Mouse (Mus musculus): ENCODE results near the gene Wdr63. TPM values are rescaled to one million over a fixed set of nuclear protein-coding genes. Genes with fewer than 3 reads are reported as not detected.

Gene Wdr63
- total RNA-seq, 2 experiments from 2014 or later: 0.14 to 0.36 TPM

GRCm38 (mm10) chr3:146053082-146053814 lies 54.7 kb downstream of the Wdr63 start:
- peak; percentile 31 for DNase-seq

DNA sequence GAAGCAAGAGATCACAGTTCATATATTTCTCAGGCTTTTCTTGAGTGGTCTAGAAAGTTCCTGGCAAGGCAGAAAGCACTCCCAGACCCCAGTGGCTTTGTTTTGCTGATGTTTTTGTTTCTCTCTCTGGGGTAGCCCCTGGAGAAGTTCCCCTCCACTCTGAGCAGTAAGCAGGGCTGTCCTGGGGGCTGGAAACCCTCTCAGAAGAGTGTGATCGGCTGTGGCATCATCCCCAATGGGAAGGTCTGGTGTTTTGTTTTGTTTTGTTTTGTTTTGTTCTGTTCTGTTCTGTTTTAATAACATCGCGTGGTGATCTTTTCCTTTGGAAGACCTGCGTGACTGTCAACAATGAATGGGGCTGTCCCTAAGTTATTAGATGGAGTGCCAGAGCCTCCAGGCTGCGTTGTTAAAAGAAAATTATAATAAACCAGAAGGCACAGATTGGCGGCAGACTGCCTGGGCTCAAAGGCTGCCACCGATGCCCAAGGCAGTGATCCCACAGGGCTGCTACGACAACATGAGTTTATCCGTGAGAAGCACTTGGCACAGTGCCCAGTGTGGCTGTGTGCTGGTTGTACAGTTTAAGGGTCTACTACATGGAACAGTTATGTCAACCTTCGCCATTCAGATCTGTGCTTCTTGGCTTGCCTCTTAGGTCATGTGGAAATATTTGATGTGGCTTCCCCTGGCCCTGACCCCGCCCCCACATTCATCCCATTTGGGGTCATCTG lies 56.5 kb downstream of the Wdr63 start:
- DNase-seq: peak; percentile 82

DNA sequence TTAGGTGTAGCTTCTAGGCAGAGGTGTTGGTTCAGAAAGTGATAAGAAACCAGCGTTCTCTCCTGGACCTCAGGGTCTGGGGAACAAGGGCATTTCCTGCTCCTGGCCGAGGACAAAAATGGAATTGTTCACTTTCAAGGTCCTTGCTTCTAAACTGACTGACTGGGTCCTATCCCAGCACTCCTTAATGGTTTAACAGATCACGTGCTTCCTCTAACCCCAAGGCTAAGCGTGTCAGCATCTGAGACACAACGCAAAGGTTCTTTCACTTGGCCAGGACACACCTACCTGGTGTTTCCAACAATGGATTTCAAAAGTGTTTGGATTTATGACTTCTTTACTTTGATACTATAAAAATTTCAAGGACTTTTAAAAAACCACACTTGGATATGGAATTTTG lies 58.0 kb downstream of the Wdr63 start:
- no peak for DNase-seq

GRCm38 (mm10) chr3:146047704-146048207 lies 60.2 kb downstream of the Wdr63 start:
- DNase-seq: peak; percentile 67

GRCm38 (mm10) chr3:146046076-146046475 lies 61.9 kb downstream of the Wdr63 start:
- no peak for DNase-seq

DNA sequence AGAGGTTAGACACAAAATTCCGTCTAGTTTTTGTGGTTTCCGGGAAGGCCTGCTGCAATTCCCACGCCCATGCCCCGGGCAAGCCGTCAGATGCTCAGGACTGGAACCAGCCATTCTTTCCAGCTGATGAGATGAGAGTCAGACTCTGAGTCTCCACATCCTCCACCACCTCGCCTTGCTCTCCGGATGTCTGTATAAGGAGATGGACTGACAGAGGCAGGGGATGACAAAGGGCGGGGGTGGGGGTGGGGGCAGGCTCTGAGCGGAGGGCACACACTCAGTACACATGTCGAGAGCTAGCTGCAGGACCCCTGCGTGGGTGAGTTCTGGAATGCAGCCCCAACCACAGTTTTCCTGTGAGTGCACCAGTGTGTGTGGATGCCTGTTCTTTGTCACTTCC lies 63.0 kb downstream of the Wdr63 start:
- peak; percentile 55 for DNase-seq

DNA sequence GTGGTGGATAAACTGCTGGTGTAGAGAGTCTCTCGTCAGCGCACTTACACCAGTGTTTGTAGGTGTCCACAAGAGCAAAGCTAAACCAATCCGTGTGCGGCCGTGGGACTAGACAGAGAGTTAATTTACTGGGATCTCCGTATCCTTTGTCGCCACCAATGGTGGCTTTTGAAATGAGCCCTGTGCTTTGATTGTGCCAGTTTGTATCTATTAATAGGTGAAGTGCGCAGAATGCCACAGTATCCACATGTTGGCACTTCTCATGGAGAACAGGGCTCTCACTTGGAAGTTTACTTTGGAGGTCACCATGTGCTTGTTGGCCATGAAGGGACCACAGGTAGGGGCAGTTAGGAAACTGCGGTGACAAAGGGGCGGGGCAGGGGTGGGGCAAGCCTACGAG lies 66.5 kb downstream of the Wdr63 start:
- peak; percentile 51 for DNase-seq

DNA sequence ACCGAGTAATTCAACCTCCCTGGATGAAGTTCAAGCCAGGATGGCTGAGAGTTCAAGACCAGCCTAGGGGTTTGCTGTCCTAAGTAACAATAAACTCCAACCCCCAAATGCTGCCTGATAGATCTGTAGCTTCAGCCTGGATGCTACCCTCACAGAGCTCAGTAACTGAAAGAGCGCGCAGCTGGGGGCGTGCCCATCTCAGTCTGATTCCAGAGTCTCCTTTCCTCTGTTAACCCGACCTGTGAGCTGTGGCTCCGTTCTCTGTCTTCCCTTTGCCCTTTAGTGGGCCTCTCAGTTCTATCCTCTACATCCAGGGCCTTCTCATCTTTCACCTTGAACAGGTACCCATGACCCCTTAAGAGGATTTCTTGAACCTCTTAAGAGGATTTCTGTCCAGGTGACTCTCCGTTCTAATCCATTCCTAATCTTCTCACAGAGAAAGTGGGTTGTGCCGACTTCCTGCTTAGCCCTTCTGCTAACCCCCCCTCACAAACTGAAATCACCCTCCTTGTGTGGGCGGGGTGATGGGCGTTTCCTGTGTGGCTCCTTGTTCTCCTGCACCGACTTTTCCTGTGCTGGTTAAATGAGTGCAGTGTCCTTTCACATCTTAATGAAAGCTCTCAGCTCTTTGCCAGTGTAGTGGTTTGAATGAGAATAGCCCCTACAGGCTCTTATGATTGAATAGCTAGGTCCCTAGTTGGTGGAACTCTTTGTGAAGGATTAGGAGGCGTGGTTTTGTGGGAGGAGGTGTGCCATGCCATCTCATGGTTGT lies 68.6 kb downstream of the Wdr63 start:
- DNase-seq: no peak

DNA sequence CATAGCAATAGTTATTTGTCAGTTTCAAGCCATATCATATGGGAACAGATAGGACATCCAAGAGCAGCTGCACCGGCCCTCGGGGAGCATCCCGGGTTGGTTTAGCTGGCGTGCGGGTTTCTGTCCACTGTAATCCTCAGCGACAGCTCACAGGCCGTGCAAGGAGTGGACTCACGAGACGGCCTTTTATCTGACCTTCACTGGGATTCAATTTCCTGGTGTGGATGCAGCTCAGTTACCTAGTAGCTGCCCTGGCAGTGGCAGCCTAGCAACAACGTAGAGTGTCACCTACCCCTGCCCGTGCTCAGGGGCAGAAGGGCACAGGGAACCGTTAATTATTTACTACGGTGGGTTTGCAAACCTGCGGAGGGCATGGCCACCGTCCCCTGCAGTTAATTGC lies 70.0 kb downstream of the Wdr63 start:
- DNase-seq: no peak

DNA sequence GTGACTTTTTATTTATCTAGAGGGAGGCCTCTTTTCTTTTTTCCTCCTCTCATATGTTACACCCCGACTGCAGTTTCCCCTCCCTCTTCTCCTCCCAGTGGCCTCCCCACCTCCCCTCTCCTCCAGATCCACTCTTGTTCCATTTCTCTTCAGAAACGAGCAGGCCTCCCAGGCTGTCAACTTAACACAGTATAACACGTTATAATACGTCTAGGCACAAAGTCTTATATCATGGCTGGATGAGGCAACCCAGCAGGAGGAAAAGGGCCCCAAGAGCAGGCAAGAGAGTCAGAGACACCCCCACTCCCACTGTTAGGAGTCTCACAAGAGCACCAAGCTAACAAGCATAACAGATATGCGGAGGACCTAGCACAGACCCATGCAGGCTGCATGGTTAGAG lies 75.0 kb downstream of the Wdr63 start:
- DNase-seq: no peak

GRCm38 (mm10) chr3:146030255-146030836 lies 77.6 kb downstream of the Wdr63 start:
- no peak for DNase-seq

- DNase-seq: no peak
Measured at GRCm38 (mm10) chr3:146029234-146029633, 78.7 kb downstream of the Wdr63 start.

DNA sequence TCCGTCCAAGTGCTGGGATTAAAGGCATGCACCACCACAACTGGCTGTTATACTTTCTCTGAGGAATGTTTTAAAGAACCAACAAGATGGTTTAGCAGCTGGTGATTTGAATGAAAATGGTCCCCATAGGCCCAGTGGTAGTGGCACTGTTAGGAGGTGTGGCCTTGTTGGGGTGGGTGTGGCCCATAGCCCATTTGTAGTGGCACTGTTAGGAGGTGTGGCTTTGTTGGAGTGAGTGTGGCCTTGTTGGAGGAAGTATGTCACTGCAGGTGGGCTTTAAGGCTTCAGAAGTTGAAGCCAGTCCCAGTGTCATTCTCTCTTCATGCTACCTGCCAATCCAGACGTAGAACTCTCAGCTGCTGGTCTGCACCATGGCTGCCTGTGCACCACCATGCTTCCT lies 79.5 kb downstream of the Wdr63 start:
- DNase-seq: no peak

DNA sequence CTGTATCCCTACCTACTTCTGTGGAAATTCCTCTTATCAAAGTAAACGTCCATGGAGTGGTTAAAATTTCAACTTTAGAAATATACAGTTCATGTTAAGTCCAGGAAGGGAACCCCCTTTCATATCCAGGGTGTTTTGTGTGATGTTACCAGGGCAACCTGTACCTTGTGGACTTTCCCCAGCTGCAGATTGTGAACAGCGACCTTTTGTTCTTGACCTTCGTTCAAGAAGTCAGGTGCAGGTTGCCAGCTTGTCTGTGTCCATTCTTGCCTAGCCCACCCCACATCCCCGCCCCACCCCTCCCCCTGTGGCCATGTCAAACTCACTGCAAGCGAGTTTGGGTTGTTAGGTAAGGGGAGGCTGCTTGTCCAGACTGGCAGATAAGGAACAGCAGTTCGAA lies 80.8 kb downstream of the Wdr63 start:
- no peak for DNase-seq

DNA sequence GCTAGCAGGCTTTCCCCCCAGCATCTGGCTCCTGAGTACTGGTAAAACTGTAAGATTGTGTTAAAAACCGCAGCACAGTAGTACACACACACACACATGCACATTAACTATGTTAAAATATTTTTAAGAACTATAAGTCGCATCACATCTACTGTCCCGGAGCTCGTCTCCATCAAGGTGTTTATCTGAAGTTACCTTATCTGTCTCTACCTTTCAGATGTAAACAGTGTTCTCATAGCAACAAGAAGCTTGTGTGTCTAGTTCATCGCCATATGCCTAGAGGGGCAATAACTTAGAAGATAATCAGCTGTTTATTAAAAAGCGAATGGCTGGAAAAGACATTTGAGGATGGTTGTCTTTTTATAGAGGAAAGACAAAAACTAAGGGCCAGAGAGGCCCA lies 82.4 kb downstream of the Wdr63 start:
- DNase-seq: no peak

GRCm38 (mm10) chr3:146024746-146025145 lies 83.2 kb downstream of the Wdr63 start:
- DNase-seq: no peak

- no peak for DNase-seq
Measured at GRCm38 (mm10) chr3:146022232-146022631, 85.7 kb downstream of the Wdr63 start.

DNA sequence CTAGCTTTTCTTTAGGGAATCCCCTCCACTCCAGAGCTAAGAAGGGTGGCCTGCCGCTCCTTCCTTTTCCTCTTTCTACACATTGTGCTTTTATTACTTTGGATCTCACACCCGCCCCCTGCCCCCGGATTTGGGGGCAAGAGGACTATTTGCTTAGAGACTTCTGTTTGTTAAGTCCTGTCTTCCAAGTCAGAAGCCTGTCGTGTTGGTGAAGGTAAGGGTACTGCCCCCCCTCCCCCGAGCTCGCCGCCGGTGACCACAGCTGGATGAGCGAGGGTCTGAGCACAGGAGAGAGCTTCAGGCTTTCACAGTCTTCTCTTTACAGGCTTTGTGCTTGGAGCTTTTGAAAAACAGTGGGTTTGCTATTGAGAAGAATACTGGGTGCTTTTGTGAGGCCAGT lies 90.4 kb downstream of the Wdr63 start:
- DNase-seq: no peak

DNA sequence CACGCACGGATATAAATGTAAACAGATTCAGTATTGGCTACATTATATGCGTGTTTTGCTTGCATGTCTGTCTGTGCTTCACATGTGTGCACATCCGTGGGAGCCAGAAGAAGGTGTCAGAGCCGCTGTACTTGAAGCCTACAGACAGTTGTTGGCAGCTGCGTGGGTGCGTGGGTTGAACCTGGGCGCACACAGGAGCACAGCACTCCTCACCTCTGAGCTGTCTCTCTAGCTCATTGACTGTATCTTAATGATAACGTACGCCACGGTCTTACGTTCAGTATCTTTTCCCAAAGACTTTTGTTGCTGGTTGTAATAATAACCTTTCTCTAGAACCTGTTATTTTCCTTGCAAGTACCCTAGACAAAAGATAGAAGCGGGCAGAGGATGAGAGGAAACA lies 91.0 kb downstream of the Wdr63 start:
- DNase-seq: no peak

DNA sequence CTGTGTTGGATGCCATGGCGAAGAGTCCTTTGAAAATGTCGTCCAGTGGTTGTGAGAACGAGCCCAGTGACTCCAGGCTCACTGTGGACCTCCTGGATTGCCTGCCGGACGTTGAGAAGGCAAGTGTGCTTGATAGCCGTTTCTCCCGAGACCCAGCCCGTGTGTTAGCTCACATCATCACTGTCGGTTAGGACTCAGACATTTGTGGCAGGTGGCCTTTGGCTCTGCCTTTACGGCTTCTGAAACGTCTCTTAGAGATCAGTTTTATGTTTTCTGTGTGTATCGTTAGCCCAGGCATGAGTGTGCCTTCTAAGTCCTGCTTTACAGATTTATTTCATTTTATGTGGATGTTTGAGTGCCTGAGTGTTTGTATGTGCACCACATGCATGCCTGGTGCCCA lies 93.6 kb downstream of the Wdr63 start:
- no peak for DNase-seq

DNA sequence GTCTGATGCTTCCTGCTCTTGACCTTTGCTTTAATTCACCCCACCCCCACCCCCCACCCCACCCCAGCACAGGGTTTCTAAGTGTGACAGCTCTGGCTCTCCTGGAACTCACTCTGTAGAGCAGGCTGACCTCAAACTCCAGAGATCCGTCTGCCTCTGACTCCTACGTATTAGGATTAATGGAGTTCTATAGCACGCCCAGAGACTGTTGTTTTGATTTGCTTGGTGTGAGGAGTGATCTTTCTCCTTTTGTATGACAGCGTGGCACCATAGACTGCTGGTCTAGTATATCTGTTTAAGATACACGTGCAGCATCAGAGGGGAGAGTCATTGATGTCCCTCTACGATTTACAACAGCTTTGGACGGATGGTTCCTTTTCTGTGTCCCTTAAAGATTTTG lies 94.4 kb downstream of the Wdr63 start:
- no peak for DNase-seq

DNA sequence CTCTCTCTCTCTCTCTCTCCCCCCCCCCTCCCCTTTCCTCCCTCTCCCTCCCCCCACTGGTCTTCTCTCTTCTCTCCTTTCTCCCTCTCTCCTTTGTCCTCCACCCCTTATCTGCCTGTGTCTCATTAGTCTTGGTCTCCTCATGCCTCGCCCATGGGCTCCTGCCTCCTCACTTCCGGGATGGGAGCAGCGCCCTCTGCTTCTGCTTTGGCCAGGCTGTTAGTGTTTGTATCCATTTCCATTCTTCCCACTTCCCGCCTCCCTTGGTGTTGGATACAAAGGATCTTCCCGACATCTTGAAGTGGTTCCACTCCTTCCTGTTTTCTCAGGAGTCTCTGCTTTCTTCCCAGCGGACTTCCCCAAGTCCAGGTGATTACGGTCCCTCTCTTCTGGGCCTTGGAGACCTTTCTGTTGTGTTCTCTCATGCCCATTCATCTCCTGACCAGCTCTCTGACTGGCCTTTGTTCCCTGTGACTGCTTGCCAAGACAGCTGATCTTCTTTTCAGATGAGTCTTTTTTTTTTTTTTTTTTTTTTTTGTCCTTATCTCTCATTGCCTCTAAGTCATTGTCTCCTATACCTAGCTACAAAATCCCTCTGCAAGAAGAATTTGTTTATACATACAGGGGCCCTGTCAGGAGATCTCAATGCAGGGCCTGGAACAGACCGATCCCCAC lies 96.2 kb downstream of the Wdr63 start:
- no peak for DNase-seq
